Mouse (Mus musculus) frontal cortex, postnatal 10 days (tissue): Measurements from ENCODE around the gene Ficd.
"Not testable (repeated sequence)": the region's sequence is repeated elsewhere in the genome, so short reads cannot be mapped to it uniquely, and the experiment has no call there.

ENCODE experiments used
- DNase-seq, 2 experiments: peaks; one replicate each; pipeline ENCODE4 v3.0.0; 2022; ENCODE audit warnings: low spot score in 2 of 2, mixed read lengths in 1 of 2

Ficd gene

DNA sequence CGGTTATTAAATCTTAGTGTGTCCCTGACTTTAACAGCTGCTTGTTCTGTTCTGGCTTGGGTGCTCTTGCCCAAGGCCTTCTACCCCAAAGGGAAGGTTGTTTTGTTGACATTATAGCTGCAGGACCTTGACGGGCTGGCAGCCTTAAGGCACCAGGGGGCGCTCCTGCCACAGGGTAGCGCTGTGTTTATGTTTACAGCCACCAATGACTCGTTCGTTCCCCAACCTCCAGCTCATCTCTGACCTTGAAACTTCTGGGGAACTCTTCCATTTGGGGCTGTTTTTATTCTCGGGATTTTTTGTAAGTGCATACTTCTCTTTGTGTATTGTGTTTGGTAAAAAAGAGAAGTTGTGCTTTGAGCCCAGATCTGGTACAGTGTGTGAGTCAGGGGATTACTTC lies 38.1 kb downstream of the Ficd start:
- peak; percentile 69 to 79 for DNase-seq

DNA sequence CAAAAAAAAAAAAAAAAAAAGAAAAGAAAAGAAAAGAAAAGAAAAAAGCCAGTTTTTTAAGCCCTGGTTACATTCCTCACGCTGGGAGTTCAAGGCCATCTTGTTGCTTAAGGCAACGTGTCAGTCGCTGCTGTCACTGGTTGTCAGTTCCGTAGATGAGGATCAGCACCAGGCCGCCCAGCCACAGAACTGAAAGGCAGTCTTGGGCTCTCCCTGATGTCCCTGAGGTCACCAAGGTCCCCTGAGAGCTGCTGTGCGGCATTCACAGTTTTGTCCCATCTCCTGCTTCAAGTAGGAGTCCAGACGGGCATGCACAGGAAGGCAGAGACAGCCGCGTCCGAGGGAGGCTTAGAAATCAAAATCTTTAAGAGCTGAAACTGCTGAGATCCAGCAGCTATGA lies 40.0 kb downstream of the Ficd start:
- no peak for DNase-seq

DNA sequence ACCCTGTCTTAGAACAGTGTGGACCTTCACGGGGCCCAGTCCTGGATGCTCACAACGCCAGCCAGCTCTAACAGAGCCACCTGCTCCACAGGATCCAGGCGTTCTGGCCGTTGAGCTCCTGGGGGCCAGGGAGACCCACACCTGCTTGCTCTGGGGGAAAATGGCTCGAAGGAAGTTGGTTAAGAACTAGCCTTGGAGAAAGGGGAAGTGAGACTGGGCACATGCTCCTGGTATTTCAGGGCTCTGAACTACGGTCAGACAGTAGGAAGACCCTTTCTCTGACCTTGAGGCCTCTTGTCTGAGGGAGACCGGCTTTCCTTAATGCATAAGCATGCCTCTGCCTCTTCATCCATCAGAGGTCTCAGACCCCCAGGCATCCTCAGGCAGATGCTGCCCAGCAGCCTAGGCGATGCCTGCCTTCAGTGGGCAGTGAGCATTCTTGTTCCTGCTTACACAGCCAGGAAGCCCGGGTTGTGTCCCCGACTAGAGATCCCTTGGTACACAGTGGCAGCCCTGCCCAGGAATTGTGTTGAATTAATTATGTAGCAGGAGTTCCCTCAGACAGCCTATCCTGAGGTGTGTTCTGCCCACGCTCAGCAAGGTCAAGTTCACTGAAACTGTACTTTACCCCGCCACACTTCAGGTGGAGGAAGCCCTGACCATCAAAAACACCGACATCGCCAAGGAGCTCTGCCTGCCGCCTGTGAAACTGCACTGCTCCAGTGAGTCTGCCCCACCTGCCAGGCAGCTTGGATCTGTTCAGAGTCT lies 40.7 kb downstream of the Ficd start:
- no peak for DNase-seq

DNA sequence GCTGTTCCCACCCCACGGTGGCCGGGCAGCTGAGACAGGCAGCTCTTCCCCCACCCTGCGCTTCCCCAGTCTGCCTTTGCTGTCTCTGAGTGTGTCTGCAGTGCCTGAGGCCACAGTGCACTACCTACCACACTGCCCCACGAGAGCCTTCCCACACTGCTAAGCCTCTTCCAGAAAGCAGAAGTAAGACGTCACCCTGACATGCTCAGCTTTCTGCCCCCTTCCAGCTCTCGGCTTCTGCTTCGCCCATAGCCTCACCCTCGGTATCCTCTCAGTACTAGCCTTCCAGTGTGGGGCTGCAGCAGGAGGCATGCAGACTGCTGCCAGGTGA lies 41.3 kb downstream of the Ficd start:
- DNase-seq, result no peak

DNA sequence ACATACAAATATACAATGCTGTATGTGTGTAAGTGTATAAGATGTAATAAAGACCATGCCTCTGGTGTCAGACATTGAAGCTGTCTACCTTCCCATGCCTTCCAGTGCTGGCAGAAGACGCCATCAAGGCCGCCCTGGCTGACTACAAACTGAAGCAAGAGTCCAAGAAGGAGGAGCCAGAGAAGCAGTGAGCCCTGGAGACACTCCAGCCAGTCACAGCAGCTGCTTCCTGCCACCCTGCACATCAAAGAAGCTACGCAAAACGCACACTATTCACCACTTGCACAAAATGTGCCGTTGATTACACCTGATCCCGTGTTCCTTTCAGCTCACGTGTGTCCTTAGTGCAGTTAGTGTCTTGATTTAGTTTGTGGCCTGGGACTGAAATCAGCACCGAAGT lies 42.1 kb downstream of the Ficd start:
- not testable (repeated sequence) for DNase-seq

DNA sequence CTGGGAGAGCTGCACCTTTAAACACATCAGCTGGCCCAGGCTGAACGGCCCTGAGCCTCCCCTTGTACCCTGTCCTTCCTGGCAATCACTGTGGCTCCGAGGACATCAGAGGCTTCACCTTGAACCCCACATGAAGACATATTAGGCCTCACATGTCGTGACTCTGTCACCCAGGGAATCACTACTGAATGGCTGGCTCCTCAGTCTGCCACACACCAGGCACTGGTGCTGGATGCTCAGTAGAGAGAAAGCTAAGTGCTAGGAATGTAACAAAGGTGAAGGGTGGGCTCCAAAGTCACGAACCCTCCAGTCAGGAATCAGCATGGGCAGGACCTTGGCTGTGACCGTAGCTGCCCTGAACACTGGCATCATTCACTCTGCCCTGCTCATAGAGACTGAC lies 44.0 kb downstream of the Ficd start:
- no peak for DNase-seq

DNA sequence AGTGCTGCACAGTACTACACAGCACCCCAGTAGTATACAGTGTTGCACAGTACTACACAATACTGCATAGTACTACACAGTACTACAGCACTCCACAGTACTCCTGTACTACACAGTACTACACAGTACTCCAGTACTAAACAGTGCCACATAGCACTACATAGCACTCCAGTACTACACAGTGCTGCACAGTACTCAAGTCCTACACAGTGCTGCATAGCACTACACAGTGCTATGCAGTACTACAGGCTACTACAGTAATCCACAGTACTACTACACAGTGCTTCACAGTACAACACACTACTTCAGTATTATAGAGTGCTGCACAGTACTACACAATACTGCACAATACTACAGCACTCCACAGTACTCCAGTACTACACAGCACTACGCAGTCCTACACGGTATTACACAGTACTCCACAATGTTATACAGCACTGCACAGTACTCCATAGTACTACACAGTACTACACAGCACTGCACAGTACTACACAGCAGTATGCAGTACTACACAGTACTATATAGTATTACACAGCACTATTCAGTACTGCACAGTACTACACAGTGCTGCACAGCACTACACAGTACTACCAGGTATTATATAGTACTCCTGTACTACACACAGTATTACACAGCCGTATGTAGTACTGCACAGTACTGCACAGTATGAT lies 44.6 kb downstream of the Ficd start:
- DNase-seq, result no peak

DNA sequence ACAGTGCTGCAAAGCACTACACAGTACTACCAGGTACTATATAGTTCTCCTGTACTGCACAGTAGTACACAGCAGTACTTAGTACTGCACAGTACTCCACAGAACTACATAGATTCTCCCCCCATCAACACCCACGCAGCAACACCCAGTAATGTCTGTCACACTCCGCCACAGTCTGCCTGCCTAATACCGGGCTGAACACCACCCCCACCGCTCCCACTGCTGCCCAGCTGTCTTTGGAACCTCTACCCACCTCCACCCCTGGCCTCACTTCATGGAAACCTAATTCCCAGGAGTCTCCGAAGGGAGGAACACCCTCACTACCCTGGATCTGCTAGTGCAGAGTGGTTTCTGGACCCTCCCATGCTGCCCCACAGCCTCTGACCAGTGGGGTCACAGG lies 45.2 kb downstream of the Ficd start:
- DNase-seq, result no peak

DNA sequence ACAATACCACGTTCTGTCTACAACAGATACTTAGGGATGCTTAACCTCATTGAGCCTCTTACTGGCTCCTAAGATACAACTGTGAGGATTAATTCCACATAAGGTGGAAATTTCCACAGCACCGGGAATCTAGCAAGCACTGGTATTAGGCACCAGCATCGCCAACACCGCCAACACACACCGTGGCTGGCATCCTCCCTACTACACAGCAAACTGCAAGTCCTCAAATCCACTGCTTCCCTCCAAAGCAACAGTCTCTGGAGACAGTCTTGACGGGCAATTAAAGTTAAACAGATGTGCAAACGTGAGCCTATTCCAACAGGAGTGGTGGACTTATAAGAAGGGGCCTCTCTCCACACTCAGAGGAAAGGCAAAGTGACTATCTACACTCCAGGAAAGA lies 45.7 kb downstream of the Ficd start:
- no peak for DNase-seq

DNA sequence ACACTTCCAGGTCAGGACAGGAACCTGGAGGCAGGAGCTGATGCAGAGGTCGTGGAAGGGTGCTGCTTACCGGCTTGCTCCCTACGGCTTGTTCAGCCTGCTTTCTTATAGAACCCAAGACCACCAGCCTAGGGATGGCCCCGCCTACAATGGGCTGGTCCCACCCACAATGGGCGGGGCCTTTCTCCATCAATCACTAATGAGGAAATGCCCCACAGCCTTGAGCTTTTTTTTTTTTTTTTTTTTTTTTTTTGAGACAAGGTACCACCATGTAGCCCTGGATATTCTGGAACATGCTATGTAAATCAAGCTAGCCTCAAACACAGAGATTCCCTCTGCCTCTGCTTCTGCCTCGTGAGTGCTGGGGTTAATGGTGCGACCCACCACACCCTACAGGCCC lies 46.3 kb downstream of the Ficd start:
- DNase-seq, result no peak

DNA sequence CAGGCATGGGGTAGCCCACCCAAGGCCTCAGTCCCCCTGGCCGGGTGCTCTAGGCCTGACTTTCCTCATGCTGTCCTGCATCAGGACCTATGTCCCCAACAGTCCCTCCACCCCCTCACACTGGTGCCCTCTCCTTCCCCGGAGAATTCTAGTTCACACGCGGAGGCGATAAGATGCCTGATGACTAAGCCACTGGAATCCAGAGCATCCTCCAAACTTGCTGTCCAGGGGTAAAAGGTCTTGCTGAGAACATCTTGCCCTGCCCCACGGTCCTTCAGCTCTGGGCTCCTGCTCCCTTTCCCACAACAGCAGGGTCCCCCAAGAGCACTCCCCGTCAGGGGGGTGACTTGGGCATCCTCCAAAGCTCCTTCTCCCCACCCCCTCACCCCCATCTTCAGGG lies 47.0 kb downstream of the Ficd start:
- no peak for DNase-seq

DNA sequence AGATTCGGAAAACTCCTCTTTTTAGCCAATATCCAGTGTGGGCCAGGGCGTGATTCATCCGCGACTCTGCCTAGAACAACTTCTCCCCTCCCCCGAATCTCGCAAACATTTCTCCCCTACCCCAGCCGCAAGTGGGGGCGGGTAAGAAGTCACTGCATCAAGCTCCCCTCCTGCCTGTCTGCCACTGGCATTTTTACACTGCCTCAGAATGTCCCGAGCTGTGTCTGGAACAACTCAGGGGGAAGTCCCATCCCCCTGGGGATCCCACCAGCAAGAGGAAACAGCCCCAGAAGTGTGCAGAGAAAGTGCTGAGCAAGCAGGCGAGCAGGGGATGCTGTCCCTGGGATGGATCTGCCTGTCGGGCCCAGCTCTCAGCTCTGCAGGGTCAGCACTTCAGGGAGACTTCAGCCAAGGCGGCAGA lies 48.0 kb downstream of the Ficd start:
- DNase-seq, result peak; percentile 47 to 66

DNA sequence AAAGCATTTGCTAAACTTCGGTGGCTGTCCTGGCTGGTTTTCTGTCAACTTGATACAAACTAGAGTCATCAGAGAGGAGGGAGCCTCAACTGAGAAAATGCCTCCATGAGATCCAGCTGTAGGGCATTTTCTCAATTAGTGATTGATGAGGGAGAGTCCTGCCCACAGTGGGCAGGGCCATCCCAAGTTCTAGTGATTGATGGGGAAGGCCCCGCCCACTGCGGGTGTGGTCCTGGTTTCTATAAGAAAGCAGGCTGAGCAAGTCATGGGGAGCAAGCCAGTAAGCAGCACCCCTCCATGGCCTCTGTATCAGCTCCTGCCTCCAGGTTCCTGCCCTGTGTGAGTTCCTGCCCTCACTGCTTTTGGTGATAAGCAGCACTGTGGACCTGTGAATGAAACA lies 48.5 kb downstream of the Ficd start:
- DNase-seq, result not testable (repeated sequence)

DNA sequence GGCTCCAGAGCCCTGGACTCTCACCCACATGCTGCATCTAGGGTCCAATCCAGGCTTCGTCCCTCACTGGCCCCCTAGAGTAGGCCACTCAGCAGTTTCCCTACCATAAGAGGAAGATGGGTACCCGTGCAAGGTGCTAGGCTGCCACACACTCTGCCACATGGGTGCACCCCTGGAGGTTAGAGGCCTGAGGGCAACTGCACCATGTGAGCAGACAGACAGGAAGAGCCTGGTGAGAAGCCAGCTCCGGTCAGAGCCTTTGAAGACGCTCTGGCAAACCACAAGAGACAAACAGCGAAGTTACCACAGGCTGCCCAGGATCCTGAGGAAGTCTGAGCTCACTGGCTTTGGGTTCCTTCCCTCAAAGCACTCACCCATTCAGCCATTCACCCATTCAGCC lies 51.4 kb downstream of the Ficd start:
- DNase-seq, result no peak

DNA sequence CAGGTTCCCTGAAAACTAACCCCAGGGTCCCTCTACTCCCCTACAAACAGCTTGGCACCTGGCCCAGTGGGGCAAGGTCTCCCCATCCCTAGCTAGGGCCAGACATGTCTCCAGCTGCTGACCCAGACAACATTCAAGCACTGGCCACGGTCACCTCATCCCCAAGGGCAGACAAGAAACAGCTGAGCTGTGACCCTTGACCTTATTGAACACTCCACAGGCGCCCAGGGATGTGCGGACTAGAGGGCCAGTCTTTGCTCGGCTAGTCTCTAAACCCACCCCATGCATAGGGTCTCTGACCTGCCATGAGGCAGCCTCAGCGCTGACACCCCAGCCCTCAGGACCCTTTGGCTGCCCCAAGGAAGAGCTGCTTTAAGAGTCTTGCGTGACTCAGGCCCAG lies 53.0 kb downstream of the Ficd start:
- DNase-seq, result no peak

DNA sequence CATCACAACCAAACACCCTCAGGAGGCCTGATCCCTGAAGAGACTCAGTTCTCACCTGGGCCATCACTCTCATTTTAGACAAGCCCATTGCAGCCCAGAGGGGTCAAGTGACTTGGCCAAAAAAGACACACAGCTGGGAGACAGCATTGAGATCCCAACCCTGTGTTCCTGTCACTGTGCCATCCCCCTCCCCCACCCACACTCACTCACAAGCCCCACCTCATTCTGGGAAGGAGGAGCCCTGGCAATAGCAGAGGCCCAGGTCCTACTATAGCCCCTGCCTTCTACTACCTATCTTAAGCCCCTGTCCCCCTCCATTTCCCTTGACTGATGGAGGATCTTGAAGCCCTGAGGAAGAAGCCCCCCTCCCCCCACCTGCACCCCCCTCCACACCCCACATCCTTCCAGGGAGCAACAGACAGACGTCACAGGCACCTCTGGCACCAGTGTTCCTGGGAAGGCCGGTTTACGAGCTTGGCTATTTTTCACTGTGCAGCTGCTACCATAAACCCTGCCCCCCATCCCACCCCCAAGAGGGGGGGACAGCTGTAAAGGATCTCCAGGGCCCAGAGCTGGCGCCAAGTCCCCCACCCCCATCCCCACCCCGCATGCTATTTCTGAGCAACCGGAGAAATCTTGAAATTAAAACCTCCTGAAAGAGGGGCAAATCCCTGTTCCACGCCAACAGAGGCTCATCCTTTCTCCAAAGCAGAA lies 53.6 kb downstream of the Ficd start:
- DNase-seq, result no peak
